Mouse (Mus musculus) neural tube, embryonic 12.5 days (tissue): Measurements from ENCODE around the gene Josd2. TPM values are rescaled to one million over a fixed set of nuclear protein-coding genes. Genes with fewer than 3 reads are reported as not detected.

Experiments
- ATAC-seq: fragments of 200-750 bp; cut with Nextera tagmentation; 2 replicates; pipeline ENCODE4 v1.8.0; 2017; ENCODE audit warnings: low read depth, mild to moderate bottlenecking, moderate TSS enrichment, moderate library complexity; ENCODE audit not compliant: low FRiP score
- H3K27ac ChIP-seq: fragments of 300-500 bp; sonication (generic); 2 replicates; pipeline ENCODE4 v1.5.1; 2016
- H3K27me3 ChIP-seq: fragments of 300-500 bp; sonication (generic); replicated peaks from 2 replicates; pipeline ENCODE4 v1.6.1; 2016; ENCODE audit warnings: mild to moderate bottlenecking
- H3K36me3 ChIP-seq: fragments of 300-500 bp; sonication (generic); 2 replicates; pipeline ENCODE4 v1.6.1; 2016; ENCODE audit warnings: mild to moderate bottlenecking
- H3K4me1 ChIP-seq: fragments of 300-500 bp; sonication (generic); 2 replicates; pipeline ENCODE4 v1.6.1; 2016
- H3K4me2 ChIP-seq: fragments of 300-500 bp; sonication (generic); replicated peaks from 2 replicates; pipeline ENCODE4 v1.6.1; 2016; ENCODE audit warnings: mild to moderate bottlenecking
- H3K4me3 ChIP-seq: fragments of 300-500 bp; sonication (generic); 2 replicates; pipeline ENCODE4 v1.5.1; 2016
- H3K9ac ChIP-seq: fragments of 300-500 bp; sonication (generic); 2 replicates; pipeline ENCODE4 v1.6.1; 2016; ENCODE audit warnings: mild to moderate bottlenecking
- H3K9me3 ChIP-seq: fragments of 300-500 bp; sonication (generic); 2 replicates; pipeline ENCODE4 v1.6.1; 2016; ENCODE audit warnings: mild to moderate bottlenecking
- WGBS: fragments of 180-500 bp; shearing (Covaris S2); methylation state at CpG from one replicate; pipeline ENCODE4 v1.1.7; 2016; 5-methylcytosine and 5-hydroxymethylcytosine counted together
- polyA plus RNA-seq: library from polyadenylated mRNA; unstranded; fragments of >200 nt; fragmentation: Nextera tagmentation; extraction: Ambion mirVana; gene quantifications from 2 replicates; pipeline ENCODE4 v1.2.1, GENCODE M21; 2016

Gene Josd2
- polyA plus RNA-seq, 1 experiment from 2014 or later = 61.7 TPM

DNA sequence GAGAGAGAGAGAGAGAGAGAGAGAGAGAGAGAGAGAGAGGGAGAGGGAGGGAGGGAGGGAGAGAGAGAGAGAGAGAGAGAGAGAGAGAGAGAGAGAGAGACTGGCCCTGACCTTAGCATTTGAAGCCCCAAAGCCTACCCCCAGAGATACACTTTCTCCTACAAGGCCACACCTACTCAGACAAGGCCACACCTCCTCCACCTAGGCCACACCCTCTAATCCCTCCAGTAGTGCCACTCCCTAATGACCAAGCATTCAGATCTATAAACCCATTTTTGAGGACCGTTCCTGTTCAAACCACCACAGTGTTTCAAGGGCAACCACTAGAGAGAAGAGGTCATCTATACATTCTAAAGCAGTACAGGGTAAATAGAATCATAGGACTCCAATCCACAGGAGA lies 11.5 kb upstream of the Josd2 start:
- no peak for ATAC-seq
- Histone ChIP-seq H3K27ac (no peak overlapping the region), H3K4me3 (no peak overlapping the region), H3K36me3 (peaks cover 60% of the 10 kb centered on the region), H3K4me2 (no peak overlapping the region), H3K4me1 (peaks cover 15% of the 10 kb centered on the region), H3K9me3 (peaks cover 3% of the 10 kb centered on the region; the same call in 1 of the 2 replicates), H3K27me3 (peaks cover 23% of the 10 kb centered on the region), H3K9ac (no peak overlapping the region)
- WGBS = 80% methylated on average over 1 of the region's 1 CpGs

DNA sequence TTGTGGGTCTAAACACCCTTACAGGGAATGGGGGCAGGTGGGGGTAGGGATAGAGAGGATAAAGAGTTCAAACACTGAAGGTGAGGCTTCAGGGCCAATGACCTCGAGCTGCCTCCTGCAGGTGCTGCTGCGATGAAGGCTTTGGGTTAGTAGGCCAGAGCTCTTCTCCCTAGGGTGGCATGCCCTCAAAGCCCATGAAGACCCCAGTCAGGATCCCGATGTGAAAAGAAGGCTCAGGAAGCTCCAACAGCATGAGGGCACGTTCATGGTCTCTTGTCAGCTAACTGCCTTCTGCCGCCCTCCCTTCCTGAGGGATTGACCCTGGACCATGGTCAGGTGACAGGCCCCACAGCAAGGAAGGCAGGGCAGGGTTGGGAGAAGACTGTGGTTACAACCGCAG lies 7.7 kb upstream of the Josd2 start:
- peaks cover 73% of the 10 kb centered on the region for H3K36me3 ChIP-seq
- H3K27me3 ChIP-seq = peaks cover 47% of the 10 kb centered on the region
- no peak overlapping the region for H3K4me3 ChIP-seq
- ATAC-seq = no peak
- no peak overlapping the region for H3K4me2 ChIP-seq
- H3K4me1 ChIP-seq = peaks cover 27% of the 10 kb centered on the region
- 75% methylated on average over 6 of the region's 6 CpGs for WGBS
- no peak overlapping the region for H3K27ac ChIP-seq
- H3K9me3 ChIP-seq = peaks cover 3% of the 10 kb centered on the region; the same call in 1 of the 2 replicates
- H3K9ac ChIP-seq = no peak overlapping the region

- Histone ChIP-seq H3K27ac (no peak overlapping the region), H3K27me3 (peaks cover 47% of the 10 kb centered on the region), H3K4me3 (no peak overlapping the region), H3K9me3 (peaks cover 3% of the 10 kb centered on the region; the same call in 1 of the 2 replicates), H3K36me3 (peaks cover 69% of the 10 kb centered on the region), H3K4me2 (no peak overlapping the region), H3K4me1 (peaks cover 32% of the 10 kb centered on the region), H3K9ac (no peak overlapping the region)
- WGBS = 78% methylated on average over 31 of the region's 31 CpGs
- no peak for ATAC-seq
These were observed 6.8 kb upstream of the Josd2 start for GRCm38 (mm10) chr7:44460767-44461502.

- H3K4me2 ChIP-seq = peak overlapping the region; percentile 42
- no peak overlapping the region for H3K27ac ChIP-seq
- no peak overlapping the region for H3K4me3 ChIP-seq
- ATAC-seq = no peak
- H3K36me3 ChIP-seq = peaks cover 64% of the 10 kb centered on the region
- peaks cover 32% of the 10 kb centered on the region for H3K4me1 ChIP-seq
- peaks cover 47% of the 10 kb centered on the region for H3K27me3 ChIP-seq
- peaks cover 3% of the 10 kb centered on the region; the same call in 1 of the 2 replicates for H3K9me3 ChIP-seq
- WGBS = 59% methylated on average over 57 of the region's 57 CpGs
- no peak overlapping the region for H3K9ac ChIP-seq
These were observed 6.1 kb upstream of the Josd2 start for GRCm38 (mm10) chr7:44461503-44462217.

DNA sequence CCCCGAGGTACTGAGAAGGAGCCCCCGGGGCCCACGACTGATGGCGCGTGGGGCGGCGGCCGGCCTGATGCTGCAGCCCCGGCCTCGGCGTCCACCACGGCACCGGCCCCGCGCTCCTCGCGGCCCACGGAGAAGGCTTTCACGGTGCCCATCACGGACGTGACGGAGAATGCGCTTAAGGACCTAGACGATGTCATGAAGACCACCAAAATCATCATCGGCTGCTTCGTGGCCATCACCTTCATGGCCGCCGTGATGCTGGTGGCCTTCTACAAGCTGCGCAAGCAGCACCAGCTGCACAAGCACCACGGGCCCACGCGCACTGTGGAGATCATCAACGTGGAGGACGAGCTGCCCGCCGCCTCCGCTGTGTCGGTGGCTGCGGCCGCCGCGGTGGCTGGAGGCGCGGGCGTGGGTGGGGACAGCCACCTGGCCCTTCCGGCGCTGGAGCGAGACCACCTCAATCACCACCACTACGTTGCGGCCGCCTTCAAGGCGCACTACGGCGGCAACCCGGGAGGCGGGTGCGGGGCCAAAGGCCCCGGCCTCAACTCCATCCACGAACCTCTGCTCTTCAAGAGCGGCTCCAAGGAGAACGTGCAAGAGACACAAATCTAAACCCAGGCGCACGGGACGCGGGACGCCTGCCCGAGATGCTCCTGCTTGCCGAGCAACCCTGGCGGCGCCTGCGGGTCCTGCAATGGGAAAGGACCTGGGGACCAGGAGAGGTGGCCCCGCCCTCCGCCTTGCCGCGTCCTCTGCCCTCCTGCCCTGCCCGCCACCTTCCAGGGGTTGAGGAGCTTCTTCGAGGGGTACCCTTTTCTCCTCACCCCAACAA lies 5.3 kb upstream of the Josd2 start:
- Histone ChIP-seq H3K4me1 (peaks cover 32% of the 10 kb centered on the region), H3K27ac (no peak overlapping the region), H3K9ac (0 out of 2 replicates have a peak overlapping the region, but pooled peaks have one; percentile 26), H3K4me2 (peak overlapping the region; percentile 42), H3K4me3 (no peak overlapping the region), H3K27me3 (peaks cover 47% of the 10 kb centered on the region), H3K36me3 (peaks cover 56% of the 10 kb centered on the region), H3K9me3 (peaks cover 3% of the 10 kb centered on the region; the same call in 1 of the 2 replicates)
- 15% methylated on average over 77 of the region's 77 CpGs for WGBS
- no peak for ATAC-seq

DNA sequence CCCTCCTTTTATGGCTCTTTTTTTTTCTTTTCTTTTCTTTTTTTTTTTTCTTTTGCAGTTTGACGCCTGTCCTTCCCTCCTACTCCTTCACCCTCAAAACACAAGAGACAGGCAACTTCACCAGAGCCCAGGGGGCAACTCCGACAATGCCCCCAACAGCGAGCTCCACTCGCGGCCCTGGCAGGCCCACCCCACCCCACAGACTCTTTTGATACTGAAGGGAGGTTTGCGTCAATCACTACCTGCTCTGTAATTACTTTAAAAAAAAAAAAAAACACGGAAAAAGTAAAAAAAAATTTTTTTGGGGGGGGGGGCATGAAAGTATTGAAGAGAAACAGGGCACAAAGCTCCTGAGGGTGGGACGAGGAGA lies 4.7 kb upstream of the Josd2 start:
- 0 out of 2 replicates have a peak overlapping the region, but pooled peaks have one; percentile 26 for H3K9ac ChIP-seq
- H3K4me1 ChIP-seq = peaks cover 32% of the 10 kb centered on the region
- H3K36me3 ChIP-seq = peaks cover 50% of the 10 kb centered on the region

DNA sequence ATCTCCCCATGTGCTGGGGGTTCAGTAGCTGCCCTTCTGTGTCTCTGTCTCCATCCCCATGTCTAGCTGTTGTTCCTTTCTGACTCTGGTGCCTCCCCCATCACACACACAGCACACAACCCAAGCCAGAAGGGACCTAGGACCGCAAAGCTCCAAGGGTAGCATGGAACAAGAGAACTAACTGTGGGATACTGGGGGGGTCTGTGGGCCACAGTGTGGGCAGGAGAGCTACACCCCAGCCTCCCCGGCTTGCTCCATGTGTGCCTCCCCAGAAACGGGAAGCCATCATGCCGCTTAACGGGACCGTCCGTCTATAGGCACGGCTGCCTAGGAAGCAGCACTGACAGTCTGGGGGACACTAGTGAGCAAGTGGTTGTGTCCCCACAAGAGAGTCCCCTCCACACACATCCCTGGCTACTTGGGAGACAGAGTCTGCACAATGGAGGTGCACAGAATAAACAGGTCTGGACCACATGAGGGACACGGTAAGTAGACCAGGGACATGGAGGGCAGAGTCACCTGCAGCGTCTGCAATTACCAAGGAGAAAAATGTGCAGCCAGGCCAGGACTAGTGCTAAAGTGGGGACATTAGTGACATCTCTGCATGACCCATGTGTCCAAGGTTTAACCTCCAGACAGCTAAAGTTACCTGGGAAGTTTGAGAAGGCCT lies 4.1 kb upstream of the Josd2 start:
- H3K4me3 ChIP-seq = no peak overlapping the region
- no peak overlapping the region for H3K9ac ChIP-seq
- WGBS = 88% methylated on average over 10 of the region's 10 CpGs
- no peak overlapping the region for H3K4me2 ChIP-seq
- peaks cover 43% of the 10 kb centered on the region for H3K36me3 ChIP-seq
- H3K9me3 ChIP-seq = no peaks in the 10 kb centered on the region
- no peak overlapping the region for H3K27ac ChIP-seq
- peaks cover 47% of the 10 kb centered on the region for H3K27me3 ChIP-seq
- peaks cover 36% of the 10 kb centered on the region for H3K4me1 ChIP-seq
- no peak for ATAC-seq

More for the DNA sequence above, 4.7 kb upstream of the Josd2 start:
- Histone ChIP-seq H3K27ac (no peak overlapping the region), H3K9me3 (peaks cover 2% of the 10 kb centered on the region; the same call in 1 of the 2 replicates), H3K27me3 (peaks cover 47% of the 10 kb centered on the region), H3K4me2 (no peak overlapping the region), H3K4me3 (no peak overlapping the region)
- ATAC-seq = no peak
- WGBS = 32% methylated on average over 8 of the region's 8 CpGs

DNA sequence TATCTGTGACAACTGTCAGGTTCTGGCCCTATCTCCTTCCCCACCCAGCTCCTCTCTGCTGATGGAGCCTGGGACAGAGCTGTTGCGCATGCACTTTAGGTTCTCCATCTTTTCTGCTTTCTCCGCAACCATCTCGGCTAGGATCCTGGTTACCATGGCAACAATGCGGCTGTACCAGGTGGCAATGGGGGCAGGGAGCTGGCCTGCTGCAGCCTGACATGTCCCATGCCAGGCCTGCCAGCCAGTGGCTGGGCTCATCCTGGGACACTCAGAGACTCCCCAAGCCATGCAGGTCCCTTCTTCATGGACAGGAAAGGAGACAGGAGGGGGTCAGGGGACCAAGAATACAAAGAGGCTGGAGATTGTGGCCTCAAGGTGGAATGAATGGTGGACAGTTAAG lies 3.3 kb upstream of the Josd2 start:
- no peak for ATAC-seq
- 16% methylated on average over 4 of the region's 4 CpGs for WGBS
- Histone ChIP-seq H3K4me1 (peaks cover 41% of the 10 kb centered on the region), H3K9me3 (no peaks in the 10 kb centered on the region), H3K27me3 (peaks cover 41% of the 10 kb centered on the region), H3K36me3 (peaks cover 36% of the 10 kb centered on the region), H3K4me3 (no peak overlapping the region; the same call in 1 of the 2 replicates), H3K27ac (peak overlapping the region; percentile 46; the same call in 1 of the 2 replicates), H3K4me2 (peak overlapping the region; percentile 20; the same call in 1 of the 2 replicates), H3K9ac (peak overlapping the region; percentile 38; the same call in 1 of the 2 replicates)

GRCm38 (mm10) chr7:44465111-44465510 lies 2.7 kb upstream of the Josd2 start, which contains the start of gene Aspdh:
Aspdh (plus strand) TSS chr7:44465391.
- no peak within 1 kb of the TSS; the same call in 1 of the 2 replicates for H3K4me3 ChIP-seq
- peak within 1 kb of the TSS; percentile 46; the same call in 1 of the 2 replicates for H3K27ac ChIP-seq
- H3K36me3 ChIP-seq = peaks cover 32% of the 10 kb centered on the region
- peak within 1 kb of the TSS; percentile 20; the same call in 1 of the 2 replicates for H3K4me2 ChIP-seq
- H3K9ac ChIP-seq = peak within 1 kb of the TSS; percentile 38; the same call in 1 of the 2 replicates
- peaks cover 36% of the 10 kb centered on the region for H3K27me3 ChIP-seq
- H3K9me3 ChIP-seq = no peaks in the 10 kb centered on the region
- H3K4me1 ChIP-seq = peaks cover 41% of the 10 kb centered on the region
- ATAC-seq = no peak
- 37% methylated on average over 2 of the region's 2 CpGs for WGBS

GRCm38 (mm10) chr7:44466006-44466887 lies 1.5 kb upstream of the Josd2 start:
- H3K27ac ChIP-seq = no peak overlapping the region
- no peak for ATAC-seq
- peaks cover 43% of the 10 kb centered on the region for H3K4me1 ChIP-seq
- peaks cover 21% of the 10 kb centered on the region for H3K36me3 ChIP-seq
- H3K9ac ChIP-seq = no peak overlapping the region
- H3K27me3 ChIP-seq = peaks cover 24% of the 10 kb centered on the region
- 83% methylated on average over 10 of the region's 10 CpGs for WGBS
- H3K9me3 ChIP-seq = no peaks in the 10 kb centered on the region
- H3K4me3 ChIP-seq = no peak overlapping the region
- H3K4me2 ChIP-seq = no peak overlapping the region
